Mouse (Mus musculus) spleen, adult 2 months (tissue): ENCODE data around the gene Reep6. TPM values are rescaled to one million over a fixed set of nuclear protein-coding genes. Genes with fewer than 3 reads are reported as not detected.
A peak's percentile ranks its signal among the peaks of the same experiment; 100 is the strongest.

Source experiments
- DNase-seq, 2 experiments: peaks; one replicate each; pipeline versions ENCODE4 v3.0.0 to v3.0.0-alpha.2; 2012 to 2021; ENCODE audit warnings: low spot score in 2 of 2, low read depth in 1 of 2
- H3K27ac ChIP-seq: fragments of 200-500 bp; 2 replicates; pipeline ENCODE4 v1.5.1; 2012; ENCODE audit warnings: low read length, inconsistent platforms; ENCODE audit not compliant: insufficient read depth
- H3K27me3 ChIP-seq: fragments of 200-500 bp; 2 replicates; pipeline ENCODE4 v1.6.1; 2012; ENCODE audit warnings: mild to moderate bottlenecking, moderate library complexity, low read length, inconsistent platforms; ENCODE audit not compliant: control insufficient read depth, insufficient read depth
- H3K36me3 ChIP-seq: fragments of 200-500 bp; 2 replicates; pipeline ENCODE4 v1.6.1; 2012; ENCODE audit warnings: mild to moderate bottlenecking, low read length, inconsistent platforms; ENCODE audit not compliant: control insufficient read depth, insufficient read depth
- H3K4me1 ChIP-seq: fragments of 200-500 bp; 2 replicates; pipeline ENCODE4 v1.6.1; 2011; ENCODE audit warnings: inconsistent platforms; ENCODE audit not compliant: control insufficient read depth, insufficient read depth, insufficient read length
- H3K4me3 ChIP-seq: fragments of 200-500 bp; 2 replicates; pipeline ENCODE4 v1.5.1; 2011; ENCODE audit warnings: mild to moderate bottlenecking, inconsistent platforms; ENCODE audit not compliant: insufficient read depth, insufficient read length; ENCODE audit errors: extremely low read depth
- CTCF ChIP-seq: fragments of 200-500 bp; IDR thresholded peaks from 2 replicates; pipeline ENCODE4 v1.5.1; 2011; ENCODE audit warnings: mild to moderate bottlenecking, inconsistent platforms; ENCODE audit not compliant: insufficient read depth, insufficient read length, insufficient replicate concordance; ENCODE audit errors: extremely low read depth
- POLR2A ChIP-seq: fragments of 200-500 bp; IDR thresholded peaks from 2 replicates; pipeline ENCODE4 v1.6.1; 2011; ENCODE audit warnings: low read depth, low read length, inconsistent platforms
- WGBS: fragments of 180-500 bp; shearing (Covaris S2); methylation state at CpG from one replicate; pipeline ENCODE4 v1.1.7; 2018; 5-methylcytosine and 5-hydroxymethylcytosine counted together
- polyA plus RNA-seq: library from polyadenylated mRNA; depleted of rRNA; stranded (reverse); fragments of >200 nt; gene quantifications from 2 replicates; pipeline ENCODE4 v1.2.3, GENCODE M21; 2012; rRNA removed

The Reep6 gene
- polyA plus RNA-seq = 2.1 and 2.5 TPM in 2 replicates

DNA sequence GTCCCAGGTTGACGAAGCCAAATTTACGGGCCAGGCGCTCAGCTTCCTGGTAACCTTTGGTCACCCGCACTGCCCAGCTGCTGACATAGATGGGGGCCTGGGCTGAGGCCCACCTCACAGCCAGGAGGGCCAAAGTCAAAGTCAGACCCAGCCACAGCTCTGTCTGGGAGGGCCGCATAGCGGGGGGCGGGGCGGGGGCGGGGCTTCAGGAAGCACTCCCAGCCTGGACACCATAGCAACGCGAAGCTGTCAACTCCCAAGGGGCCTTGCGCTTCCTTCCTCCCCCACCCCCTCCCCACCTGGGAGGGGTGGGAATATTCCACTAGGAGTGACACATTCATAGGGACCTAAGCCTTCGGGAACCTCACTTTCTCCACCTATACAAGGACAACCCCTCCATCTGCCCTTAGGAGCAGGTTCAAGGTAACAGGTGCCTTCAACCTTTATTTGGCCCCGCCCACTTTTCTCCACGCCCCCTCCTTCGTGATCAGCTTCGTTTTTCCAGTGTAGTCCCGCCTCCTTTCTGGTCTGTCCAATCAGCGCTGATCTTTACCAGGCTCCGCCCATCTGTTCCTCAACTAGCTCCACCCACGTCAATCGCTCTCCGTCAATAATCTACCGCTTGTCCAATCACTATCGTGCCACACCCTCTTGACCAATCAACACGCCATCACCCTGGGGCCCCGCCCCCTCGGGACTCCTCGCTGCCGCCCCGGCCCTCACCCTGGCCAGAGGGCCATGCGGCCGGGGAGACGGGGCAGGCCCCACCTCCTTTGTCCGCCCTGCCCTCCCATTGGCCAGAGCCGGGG, at the start of gene Reep6, which contains the start of gene Pcsk4:
Gene Reep6, plus strand, starts transcription at position 681 of the 809 bp plus-strand sequence.
Gene Pcsk4, minus strand, starts transcription at position 226 of the 809 bp plus-strand sequence.
- TF ChIP-seq POLR2A (no peak), CTCF (no peak)
- 10% methylated on average over 36 of the region's 36 CpGs for WGBS
- H3K27ac ChIP-seq = no peak within 1 kb of the TSS
- peak; percentile 87 to 88 for DNase-seq
- no peaks in the 10 kb centered on the region for H3K36me3 ChIP-seq
- H3K4me3 ChIP-seq = peak within 1 kb of the TSS; percentile 54; the same call in 1 of the 2 replicates
- no peaks in the 10 kb centered on the region; the same call in 1 of the 2 replicates for H3K4me1 ChIP-seq
- no peaks in the 10 kb centered on the region for H3K27me3 ChIP-seq

DNA sequence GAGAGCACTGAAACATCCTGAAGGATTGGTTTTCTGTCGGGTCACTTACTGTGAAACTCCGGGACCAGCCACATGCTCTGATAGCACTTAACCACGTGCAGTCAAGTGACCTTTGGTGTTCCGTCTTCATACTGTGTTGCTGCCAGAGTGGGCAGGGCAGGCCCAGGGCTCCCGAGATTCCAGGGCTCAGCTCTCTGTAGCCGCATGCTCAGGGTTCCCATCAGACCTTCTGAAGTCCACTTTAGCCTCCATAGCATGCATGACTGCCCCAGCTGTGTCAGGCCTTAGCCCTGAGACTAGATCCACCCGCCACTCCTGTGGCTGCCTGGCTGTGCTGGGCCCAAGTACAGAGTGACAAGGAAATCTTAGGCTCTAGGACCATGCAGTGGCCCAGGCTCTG, 48.4 kb upstream of the Reep6 start:
- no peak overlapping the region for H3K27ac ChIP-seq
- WGBS = 89% methylated on average over 7 of the region's 7 CpGs
- no peaks in the 10 kb centered on the region; the same call in 1 of the 2 replicates for H3K4me1 ChIP-seq

DNA sequence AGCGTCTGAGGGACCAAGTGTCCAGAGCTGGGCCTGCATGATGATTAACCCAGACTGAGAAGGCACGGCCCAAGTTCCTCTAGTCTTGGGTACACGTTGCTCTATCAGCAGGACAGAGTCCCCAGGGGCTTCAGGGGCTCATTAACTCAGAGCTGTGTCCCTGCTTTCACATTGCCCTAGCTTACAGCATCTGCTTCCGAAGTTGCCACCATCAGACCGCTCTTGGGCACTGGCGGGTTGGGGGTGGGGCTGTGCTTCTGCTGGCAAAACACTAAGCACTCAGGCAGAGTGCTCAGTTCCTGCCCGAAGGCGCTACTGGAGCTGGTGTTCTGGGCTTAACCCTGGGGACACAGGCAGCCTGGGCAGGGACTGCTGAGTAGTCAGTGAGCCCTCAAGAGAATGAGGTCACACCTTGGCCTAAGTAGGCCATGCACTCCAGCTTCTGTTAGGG, 47.8 kb upstream of the Reep6 start:
- Histone ChIP-seq H3K4me1 (no peaks in the 10 kb centered on the region; the same call in 1 of the 2 replicates), H3K36me3 (peaks cover 73% of the 10 kb centered on the region), H3K27me3 (no peaks in the 10 kb centered on the region), H3K27ac (no peak overlapping the region), H3K4me3 (no peak overlapping the region)
- WGBS = 56% methylated on average over 8 of the region's 8 CpGs
- no peak for DNase-seq
- TF ChIP-seq POLR2A = no peak
- TF ChIP-seq CTCF = no peak

More for the DNA sequence above, 48.4 kb upstream of the Reep6 start:
- peaks cover 74% of the 10 kb centered on the region for H3K36me3 ChIP-seq
- TF ChIP-seq POLR2A = no peak
- TF ChIP-seq CTCF = no peak
- no peak overlapping the region for H3K4me3 ChIP-seq
- no peaks in the 10 kb centered on the region for H3K27me3 ChIP-seq
- no peak for DNase-seq

DNA sequence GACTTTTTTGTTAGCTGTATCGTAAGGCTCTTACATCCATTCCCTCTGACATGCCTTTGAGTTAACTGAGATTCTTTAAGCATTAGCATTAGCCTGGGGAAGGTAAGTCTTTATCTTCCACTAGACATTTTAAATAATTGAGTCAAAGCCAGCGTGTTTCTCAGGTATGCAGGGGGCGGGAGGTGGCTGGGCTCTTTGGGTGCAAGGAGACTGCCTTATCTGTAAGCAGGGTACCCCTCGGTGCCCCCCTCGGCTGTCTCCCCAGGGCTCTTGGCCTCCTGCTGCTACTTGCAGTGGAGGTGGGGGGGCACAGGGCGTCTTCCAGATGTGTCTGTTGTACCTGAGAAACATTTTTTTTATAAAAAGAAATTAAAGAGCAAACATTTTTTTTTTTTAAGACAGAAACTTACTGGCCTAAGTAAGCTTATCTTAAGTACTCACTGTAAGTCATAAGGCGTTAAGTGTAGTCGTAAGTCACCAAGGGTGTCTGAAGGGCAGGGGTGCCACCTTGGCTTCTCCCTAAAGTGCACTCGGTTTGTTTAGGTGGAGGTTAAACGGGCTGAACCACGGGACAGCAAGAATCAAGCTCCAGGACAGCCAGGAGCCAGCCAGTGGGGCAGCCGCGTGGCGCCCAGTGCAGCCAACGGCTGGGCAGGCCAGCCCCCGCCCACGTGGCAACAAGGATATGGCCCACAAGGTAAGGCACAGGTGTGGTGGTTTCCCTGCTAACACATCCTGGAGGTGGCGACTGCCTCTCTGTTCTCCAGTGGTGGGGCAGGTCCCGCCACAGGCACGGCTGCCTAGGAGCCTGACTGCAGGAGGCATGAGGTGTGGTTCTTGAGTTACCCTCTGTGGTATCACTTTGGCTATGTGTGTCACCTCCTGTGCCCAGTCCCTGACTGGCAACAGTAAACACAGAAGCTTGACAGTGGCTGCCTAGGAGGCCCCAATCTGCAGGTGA, 47.0 kb upstream of the Reep6 start:
- TF ChIP-seq POLR2A (no peak), CTCF (no peak)
- H3K27me3 ChIP-seq = no peaks in the 10 kb centered on the region
- H3K27ac ChIP-seq = no peak overlapping the region
- no peaks in the 10 kb centered on the region; the same call in 1 of the 2 replicates for H3K4me1 ChIP-seq
- 88% methylated on average over 20 of the region's 20 CpGs for WGBS
- DNase-seq = no peak
- no peak overlapping the region for H3K4me3 ChIP-seq
- peaks cover 70% of the 10 kb centered on the region for H3K36me3 ChIP-seq

DNA sequence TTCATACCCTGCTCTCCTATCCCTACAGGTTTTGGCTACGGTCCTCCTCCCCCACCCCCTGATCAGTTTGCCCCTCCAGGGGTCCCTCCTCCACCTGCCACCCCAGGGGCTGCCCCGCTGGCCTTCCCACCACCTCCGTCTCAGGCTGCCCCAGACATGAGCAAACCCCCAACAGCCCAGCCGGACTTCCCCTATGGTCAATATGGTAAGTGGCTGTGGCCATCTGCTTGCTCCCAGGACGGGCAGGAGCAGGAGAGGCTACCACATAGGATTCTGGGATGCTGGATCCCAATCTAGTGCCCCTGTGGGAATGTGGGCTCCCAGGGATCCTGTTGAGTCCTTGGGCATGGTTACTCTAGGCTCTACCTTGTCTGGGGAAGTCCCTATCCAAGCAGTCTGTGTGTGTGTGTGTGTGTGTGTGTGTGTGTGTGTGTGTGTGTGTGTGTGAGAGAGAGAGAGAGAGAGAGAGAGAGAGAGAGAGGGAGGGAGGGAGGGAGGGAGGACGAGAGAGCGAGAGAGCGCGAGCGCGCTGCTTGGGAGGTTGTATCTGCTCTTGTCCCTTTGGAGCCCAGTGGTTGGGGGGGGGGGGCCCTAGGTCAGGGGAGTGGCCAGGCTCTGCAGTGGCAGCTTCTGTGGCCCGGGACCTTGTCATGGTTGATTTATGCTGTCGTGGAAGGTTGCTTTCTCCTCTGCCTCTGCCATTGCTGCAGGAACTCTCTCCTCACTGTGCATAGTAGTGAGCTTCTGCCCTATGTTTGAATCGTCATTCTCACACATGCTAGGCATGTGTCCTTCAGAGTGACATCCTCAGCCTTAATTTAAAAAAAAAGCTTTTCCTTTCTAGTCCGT, 44.3 kb upstream of the Reep6 start:
- Histone ChIP-seq H3K27me3 (no peaks in the 10 kb centered on the region), H3K36me3 (peaks cover 50% of the 10 kb centered on the region), H3K27ac (no peak overlapping the region), H3K4me1 (no peaks in the 10 kb centered on the region; the same call in 1 of the 2 replicates), H3K4me3 (no peak overlapping the region)
- no peak for DNase-seq
- TF ChIP-seq CTCF = no peak
- TF ChIP-seq POLR2A = no peak
- WGBS = 84% methylated on average over 13 of the region's 15 CpGs

DNA sequence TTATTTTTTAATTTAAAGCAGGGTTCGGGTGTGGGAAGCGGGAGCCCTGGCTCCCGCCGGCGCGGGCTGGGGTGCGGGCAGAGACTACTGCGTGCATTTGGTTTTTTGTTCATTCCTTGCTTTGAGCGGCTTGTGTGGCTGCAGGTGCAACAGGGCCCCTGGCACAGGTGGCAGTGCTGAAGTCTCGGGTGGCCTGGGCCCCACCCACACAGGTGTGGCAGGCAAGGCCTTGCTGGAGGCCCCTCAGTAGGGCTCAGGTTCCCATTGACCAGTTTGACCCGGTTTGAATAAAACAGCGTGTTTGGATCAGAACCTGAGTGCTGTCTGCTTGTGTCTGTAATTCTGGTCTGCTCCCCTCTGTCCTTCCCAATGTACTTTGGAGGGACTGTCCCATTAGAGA, 41.7 kb upstream of the Reep6 start:
- Histone ChIP-seq H3K4me1 (no peaks in the 10 kb centered on the region), H3K36me3 (peaks cover 40% of the 10 kb centered on the region), H3K27me3 (no peaks in the 10 kb centered on the region), H3K4me3 (no peak overlapping the region), H3K27ac (no peak overlapping the region)
- WGBS = 92% methylated on average over 12 of the region's 12 CpGs
- TF ChIP-seq CTCF (no peak), POLR2A (no peak)
- no peak for DNase-seq
